Mouse (Mus musculus) gastrocnemius, postnatal 4 days (tissue): ENCODE results near the gene 4933415A04Rik. TPM values are rescaled to one million over a fixed set of nuclear protein-coding genes. Genes with fewer than 3 reads are reported as not detected.

Experiments used
- DNase-seq, 2 experiments: peaks; one replicate each; pipeline ENCODE4 v3.0.0; 2021 to 2022; ENCODE audit warnings: low spot score in 2 of 2, mixed read lengths in 2 of 2
- long read RNA-seq, 2 experiments: library from polyadenylated mRNA; stranded (forward); transcript quantifications; one replicate each; pipeline ENCODE4 v2.0.0; 2021
- total RNA-seq, 2 experiments: library from RNA; stranded (reverse); gene quantifications; 2 replicates each; pipeline ENCODE4 v1.2.3; 2021

The 4933415A04Rik gene
- 1 to 10 TPM in 1 of 2 experiments, under 1 TPM in 1; 0.73 to 1.0 TPM for total RNA-seq
- long read RNA-seq, experiment 1, result 0 reads
- long read RNA-seq, experiment 2, partial matches to known transcripts, result 0 of 1 reads
- long read RNA-seq, experiment 2, other reads (novel, unspliced or antisense), result 0 of 1 reads

DNA sequence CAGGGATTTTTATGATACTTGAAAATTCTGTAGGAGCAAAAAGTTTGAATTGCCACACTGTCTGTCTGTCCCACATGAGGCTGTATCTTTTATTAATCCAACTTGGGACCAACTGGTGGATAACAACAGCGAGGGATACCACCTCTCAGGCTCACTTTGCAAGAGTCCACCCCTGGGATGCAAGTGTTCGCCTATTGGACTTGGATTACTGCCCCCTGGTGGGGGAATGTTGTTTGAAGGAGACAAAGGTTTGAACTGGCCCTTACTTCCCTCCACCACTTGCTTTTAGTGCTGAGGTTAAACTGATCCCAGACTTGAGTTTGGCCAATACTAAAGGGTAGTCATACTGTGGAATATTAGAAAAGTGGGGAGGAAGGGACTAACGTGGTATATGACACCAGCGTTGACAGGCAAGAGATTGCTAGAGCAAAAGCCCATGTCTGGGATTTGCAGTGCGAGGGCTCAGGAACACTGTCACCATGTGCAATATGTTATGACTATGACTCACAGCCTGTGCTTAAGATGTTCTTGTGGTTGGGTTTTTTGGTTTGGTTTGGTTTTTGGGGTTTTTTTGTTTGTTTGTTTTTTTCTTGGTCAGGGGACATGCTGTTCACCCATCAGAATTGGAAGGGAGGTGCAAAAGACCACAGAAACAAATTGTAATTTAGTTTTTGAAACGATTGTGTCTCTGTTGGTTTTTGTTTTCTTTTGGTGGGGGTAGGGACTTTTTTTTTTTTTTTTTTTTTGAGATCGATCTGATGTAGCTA lies at the start of gene 4933415A04Rik:
Gene 4933415A04Rik, plus strand, starts transcription at position 717 of the 767 bp plus-strand sequence.
- peak; percentile 65 to 79 for DNase-seq

DNA sequence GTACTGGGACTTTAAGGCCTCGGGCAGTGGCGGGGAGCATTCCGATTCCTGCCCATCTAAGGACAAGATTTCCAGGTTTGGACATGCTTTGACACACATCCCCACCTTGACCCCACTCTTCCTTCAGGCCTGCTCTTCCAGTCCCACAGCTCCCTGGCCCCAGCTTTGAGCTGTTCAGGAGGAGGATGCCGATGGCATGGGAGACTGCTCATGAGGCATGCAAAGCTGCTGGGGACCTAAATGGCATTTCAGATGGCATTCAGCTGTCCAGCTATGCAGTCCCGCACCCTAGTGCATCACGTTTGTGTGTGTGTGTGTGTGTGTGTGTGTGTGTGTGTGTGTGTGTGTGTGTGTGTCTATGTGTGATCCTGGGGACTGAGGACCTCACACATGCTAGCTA lies 49.8 kb upstream of the 4933415A04Rik start:
- DNase-seq, result no peak

DNA sequence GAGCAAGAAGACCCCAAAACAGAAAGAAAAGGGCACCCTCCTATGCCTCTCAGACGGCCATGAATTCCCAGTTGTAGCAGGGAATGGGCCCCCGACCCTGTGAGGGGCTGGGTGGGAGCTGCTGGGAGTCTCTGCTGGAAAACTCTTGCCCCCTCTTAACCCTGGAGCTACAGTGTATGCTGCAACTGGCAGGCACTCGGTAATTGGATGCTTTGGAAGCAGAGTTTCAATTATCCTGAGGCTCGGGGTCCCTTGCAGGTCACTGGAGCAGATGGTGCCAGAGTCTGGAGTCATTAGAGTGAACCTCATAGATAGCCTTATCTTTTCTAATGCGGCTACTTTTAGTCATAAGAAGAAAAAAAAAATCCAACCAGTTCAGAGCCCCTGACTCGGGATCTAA lies 47.0 kb upstream of the 4933415A04Rik start:
- no peak for DNase-seq

DNA sequence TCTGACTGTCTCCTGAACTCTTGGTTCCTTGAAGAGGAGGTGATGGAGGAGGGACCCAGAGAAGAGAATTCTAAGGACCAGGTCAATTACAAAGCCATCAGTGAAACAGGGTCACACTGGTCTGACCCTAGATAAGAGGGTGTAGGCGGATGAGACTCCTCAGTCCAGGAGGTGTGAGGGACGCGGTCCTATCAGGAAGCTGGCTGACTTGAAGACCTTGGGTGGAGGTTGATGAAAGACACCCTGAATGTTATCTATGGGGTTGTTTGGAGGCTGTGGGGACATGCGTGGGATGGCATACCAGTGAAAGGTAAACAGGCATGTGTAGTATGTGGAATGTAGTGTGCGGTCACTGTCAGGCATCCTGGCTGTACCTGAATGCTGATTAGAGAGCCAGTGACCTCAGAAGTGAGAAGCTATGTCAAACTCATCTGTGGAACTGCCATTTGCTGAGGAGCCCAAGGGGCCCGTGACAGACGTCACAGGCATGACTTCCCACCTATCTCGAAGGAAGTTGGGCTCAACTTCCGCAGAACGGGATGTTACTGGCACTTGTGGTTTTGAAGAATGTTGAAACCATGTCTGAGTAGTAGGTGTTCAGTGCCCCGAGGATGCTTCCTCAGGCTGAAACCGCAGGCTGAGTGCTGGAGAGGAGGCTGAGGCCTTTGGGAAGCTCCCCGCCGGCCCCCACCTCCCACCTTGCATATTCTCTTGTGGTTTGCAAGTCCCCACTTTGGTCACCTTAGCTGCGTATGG lies 43.0 kb upstream of the 4933415A04Rik start:
- no peak for DNase-seq

DNA sequence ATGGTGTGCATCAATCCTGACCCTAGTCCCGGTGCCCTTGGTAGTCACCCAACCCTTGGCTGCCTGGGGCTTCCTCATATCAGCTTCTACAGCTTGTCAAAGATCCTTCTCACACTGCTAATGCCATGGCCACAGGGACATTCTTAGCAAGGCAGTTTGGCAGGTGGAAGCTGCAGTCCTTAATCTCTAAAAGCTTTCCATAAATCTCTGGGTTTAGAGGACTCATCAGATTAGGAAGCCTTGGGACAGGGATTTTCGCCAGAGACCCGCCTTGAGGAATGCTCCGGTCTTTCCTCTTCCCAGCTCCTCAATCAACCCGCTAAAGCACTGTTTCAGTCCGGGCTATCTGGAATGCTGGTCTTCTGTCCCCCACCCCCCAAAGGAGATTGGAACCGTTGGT lies 42.0 kb upstream of the 4933415A04Rik start:
- DNase-seq, result no peak

DNA sequence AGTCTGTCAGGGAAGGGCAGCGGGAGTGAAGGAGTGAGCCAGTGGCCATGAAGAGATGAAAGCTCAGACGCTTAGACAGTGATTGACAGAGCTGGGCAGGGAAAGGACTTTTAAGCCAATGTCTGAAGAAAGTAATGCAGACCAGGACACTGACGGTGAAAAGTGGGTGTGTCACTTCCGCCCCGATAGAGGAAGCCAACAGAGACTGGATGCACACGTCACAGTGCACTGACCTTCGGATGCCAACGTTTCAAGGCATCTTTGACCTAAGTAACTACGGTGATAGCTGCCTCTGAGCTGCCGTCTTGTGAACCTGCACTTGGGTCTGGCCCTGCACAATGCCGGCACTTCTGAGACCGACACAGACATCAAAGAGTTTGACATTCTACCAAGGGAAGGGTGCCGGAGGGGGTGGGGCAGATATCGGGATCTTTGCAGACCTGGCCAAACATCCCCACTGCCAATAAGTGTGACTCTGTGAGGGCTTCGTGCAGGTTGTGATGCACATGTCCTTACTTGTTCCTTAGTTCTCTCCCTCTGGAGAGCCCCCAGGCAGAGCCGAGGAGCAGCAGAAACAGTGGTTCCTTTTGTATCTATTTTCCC lies 40.9 kb upstream of the 4933415A04Rik start:
- DNase-seq, result no peak

DNA sequence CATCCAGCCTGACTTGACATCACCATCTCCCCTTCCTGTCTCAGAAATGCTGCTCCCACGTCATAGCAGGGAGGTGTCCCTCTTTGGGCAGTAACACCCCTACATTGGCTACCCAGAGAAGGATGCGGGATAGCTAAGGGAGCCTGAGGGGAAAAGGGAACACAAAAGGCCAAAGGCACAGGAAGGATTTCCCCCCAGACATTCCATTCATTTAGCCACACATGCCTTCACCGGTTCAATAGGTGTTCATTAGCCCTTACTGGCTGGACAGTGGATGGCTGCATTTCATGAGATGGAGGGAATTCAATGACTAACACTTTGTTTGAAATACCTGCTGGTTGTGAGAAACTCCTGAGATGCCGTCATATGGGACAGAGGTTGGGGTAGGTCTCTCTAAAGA lies 40.2 kb upstream of the 4933415A04Rik start:
- no peak for DNase-seq

DNA sequence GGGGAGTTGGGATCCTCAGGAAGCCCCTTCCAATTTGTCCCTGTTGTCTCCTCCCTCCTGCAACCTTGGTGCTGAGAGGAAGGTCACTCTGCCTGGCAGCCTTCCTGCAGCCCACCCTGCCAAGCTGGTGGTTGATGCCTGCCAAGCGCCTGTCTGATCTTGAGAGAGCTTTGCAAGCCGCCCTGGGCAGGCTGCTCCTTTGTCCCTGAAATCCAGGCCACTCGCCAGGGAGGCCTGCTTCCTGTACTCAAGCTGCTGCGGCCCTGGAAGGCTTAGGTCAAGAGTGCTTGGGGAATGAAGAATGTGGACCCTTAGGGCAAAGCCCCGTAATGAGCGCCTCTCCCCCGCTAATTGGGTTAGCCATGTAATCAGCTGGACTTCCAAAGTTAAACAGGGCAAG lies 38.7 kb upstream of the 4933415A04Rik start:
- DNase-seq, result peak in 1 of 2 experiments; percentile 42

DNA sequence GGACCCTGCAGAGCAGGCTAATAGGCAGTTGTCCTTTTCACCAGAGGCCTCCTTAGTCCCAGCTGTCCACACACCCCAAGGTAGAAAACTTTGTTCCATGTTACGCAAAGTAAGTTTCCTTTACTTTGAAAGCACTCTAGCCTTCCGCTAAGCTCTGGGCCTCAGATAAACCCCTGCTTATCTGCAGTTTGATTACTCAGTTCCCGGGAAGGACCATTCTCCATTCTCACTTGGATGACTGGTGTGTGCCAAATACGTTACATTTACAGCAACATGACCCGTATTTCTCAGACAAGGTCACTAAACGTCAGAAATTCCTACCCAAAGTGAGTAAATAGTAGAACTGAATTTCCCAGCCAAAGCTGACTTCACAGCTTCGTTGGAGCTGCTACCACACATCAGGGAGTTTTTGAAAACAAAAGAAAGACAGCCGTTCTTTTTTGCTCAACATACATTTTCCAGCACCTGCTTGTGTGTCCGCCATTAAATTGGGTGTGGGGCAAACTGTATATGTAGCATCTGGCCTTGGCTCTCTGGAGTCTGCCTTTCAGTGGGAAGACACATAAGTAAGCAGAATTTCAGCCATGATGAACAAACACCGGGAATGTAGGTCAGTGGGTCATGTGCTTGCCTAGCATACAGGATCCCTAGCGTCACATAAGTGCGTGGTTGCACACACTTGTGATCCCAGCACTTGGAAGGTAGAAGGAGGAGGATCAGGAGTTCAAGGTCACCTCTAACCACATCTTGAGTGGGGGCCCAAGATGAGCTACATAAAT lies 38.0 kb upstream of the 4933415A04Rik start:
- no peak for DNase-seq

DNA sequence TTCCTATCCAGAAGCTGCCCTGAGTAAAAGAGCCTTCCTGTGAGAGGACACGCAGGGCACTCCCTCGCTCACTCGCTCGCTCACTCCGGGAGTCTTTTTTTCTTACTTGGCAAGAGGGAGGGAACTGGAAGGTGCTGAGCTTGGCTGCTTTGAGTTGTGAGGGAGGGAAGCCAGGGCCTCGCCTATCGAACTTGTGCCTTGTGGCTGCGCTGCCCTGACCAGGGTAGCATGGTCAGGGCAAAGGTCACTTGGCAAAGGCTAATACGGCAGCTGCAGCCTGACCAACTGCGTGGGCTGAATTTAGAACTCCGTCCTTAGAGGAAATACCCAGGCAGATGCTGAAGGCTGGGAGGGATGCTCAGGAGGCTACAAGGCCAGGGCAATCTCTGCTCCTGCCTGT lies 37.1 kb upstream of the 4933415A04Rik start:
- peak in 1 of 2 experiments; percentile 30 for DNase-seq

DNA sequence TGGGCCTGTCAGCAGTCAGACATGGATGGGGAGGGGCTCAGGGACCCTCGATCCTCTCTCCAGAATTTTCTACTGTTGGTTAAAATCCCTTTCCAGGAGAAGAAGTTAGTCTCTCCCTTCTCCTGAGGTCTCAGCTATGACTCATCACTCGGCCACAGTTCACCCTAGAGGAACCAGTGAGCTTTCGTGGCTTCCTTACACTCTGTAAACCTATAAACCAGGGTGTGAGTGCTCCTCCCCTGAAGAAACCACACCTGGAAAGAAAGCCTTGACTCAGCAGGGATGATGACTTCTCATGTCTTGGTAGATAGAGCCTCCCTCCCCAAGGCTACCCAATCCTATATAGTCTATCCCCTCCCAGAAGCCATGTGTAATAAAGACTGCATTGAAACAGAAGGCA lies 35.1 kb upstream of the 4933415A04Rik start:
- DNase-seq, result no peak

DNA sequence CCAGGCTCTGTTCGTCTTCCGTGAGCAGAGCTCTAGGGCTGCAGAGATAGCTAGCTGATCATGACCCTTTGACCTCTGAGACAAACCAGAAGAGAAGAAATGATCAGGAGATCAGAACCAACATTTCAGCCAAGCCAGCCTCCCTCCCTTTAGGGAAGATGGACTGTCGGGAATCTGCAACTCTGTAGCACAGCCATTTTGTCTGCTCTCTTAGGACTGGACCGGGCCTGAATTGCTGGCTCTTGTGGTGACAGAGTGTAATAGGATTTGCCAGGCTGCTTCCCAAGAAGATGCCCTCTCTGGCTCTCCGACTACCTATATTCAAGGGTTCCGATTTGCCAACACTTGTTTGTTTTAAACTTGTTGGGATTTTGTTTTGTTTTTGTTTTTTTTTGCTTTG lies 34.2 kb upstream of the 4933415A04Rik start:
- no peak for DNase-seq

DNA sequence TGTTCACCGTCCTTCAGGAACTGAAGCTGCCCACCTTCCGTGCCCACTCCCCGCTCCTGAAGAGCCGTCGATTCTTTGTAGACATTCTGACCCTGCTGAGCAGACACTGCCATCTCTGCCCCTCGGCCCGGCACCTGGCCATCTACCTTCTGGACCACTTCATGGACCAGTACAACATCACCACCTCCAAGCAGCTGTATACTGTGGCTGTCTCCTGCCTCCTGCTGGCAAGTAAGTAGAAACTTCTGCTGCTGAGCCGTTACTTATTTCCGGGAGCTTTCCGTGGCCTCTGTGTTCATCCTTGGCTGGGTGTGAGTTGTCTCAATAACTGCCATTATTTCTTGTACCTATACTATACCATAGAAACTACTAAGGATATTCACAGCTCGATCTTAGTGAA lies 30.3 kb upstream of the 4933415A04Rik start:
- DNase-seq, result no peak

DNA sequence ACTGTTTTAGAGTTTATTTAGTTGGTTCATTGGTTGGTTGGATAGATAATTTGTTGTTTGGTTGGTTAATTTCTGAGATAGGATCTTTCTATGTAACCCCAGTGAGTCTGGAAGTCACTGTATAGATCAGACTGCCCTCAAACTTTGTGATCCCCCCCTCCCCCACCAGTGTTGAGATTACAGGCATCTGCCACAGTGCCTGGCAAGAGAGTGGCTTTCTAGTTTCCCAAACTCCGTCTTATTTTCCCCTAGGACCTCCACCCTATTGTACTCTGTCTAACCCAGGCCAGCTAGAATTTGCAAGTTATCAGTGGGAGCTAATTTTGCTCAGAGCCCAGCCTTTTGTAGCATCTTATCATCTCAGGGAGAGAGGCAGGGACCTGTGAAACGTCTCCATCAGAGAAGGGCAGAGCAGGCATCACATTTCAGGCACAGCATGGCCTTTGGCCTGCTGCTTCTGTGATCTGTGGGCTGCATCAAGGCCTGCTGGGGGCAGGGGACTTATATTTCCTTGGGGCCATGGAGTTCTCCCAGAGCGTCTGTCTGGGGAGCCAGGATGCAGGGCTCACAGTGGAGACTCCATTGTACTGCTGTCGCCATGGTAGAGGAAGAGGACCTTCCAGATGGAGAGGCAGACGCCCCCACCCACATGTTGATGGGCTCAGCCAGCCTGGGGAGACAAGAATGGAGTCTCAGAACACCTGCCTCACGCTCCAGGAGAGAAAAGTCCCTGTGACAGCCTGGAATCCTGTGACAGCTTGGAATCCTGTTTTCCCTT lies 27.1 kb upstream of the 4933415A04Rik start:
- DNase-seq, result no peak

DNA sequence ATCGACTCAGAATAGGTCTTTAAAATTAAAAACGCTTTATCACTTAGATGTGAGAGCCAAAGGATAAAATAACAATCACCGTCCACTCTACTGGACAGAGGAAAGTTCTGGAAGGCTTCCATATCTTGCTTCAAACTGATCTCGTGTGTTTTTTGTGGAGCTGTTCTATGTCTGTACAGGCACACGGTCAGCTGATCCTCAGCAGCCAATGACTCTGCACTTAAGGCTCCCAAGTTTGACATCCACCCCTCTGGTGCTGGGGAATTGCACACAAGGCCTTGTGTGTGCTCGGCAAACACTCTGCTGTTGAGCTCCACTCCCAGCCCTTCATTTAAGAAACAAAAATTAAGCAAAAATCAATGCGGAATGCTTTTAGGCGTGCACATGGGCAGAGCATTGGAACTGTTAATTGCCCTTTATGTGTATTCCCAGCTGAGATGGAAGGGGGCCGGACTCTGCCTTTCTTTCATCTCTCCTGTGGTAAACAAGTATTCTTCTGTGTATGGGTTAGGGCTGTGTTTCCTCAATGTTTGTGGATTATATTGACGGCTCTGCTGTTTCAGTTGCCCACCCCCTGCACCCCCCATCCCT lies 23.1 kb upstream of the 4933415A04Rik start:
- no peak for DNase-seq

DNA sequence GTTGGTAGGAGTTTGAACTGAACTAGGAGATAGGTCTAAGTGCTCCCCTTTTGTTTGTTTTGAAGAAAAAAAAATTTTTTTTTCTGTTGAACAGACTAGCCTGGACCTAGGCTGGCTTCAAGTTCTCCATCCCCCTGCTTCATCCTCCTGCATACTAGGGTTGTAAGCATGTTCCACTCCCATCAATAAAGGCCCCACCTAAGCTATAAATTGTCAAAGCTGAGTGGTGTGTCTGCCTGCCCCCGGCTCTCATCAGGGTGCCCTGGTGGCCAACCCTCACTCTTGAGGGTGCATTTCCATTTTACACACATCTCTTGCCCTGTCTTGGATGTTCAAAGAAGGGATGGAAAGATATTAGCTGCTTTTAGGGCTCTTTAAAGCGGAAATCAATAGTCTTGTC lies 21.4 kb upstream of the 4933415A04Rik start:
- no peak for DNase-seq

DNA sequence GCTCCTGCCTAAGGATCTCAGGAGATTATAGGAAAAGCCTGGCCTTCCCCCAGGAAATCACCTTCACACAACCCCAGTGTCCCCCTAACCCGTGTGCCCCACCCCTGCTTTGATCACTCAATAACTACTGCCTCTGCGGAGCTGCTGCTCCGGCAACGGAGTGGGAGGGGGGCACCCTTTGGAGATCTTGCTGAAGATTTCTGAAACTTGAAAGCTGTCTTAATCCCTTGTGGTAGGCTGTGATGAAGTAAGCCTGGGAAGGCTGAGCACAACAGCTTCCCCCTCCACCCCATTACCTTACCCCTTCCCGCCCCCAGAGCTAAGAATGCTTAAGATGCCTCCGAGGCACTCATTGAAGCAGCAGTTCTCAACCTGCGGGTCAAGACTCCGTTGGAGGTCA lies 21.0 kb upstream of the 4933415A04Rik start:
- no peak for DNase-seq

DNA sequence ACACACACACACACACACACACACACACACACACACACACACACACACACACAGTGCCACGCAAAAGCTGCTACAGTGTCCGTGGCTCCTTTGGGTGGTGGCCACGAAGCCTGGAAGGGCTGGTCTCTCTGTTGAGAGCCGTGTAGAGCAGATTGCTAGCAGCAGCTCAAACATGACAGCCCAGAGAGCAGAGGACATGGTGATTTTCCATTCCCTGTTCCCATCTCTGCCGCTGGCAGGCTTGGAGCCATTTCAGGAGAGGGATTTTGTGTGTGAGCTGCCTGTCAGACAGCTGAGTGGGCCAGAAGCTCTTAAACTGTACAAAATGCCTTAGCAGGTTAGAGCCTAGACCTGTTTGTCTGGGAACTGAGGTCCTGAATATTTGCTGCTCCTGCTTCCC lies 20.1 kb upstream of the 4933415A04Rik start:
- no peak for DNase-seq

DNA sequence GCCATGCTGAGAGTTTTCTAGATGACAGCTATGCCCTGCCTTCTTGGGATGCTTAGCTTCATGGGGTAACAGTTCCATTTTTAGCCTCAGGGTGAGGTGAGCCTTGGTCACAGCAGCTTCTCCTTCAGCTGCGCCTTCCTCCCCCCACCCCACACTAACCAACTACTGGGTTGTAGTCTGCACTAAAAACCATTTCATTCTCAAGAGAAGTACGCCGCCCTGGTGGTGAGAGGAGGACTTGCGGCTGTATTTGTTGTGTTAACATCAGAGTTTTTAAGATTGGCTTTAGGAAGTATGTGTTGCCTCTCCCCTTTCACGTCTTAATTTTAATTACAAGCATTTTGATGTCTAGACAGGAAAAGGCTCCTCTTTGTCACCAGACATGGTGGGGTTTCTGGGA lies 18.6 kb upstream of the 4933415A04Rik start:
- no peak for DNase-seq

DNA sequence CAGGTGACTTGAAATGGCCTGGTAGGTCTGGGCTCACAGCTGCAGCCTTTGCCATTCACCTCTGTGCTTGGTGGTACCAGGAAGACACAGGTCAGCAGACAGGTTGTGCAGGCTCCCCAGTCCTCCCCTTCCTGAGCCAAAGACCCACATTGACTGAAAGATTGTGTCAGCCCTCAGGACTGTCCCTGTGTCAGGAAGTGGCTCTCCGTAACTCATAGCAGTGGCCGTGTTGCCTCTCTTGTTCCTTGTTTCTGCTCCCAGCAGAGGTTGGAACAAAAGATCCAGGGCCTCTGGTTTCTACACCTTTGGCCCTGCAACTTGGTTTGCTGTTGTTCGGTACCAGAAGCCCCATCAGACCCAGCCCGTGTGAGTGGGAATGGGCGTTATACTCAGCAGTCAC lies 17.7 kb upstream of the 4933415A04Rik start:
- DNase-seq, result no peak
